Mouse (Mus musculus): Measurements from ENCODE around the gene Sart1.

DNA sequence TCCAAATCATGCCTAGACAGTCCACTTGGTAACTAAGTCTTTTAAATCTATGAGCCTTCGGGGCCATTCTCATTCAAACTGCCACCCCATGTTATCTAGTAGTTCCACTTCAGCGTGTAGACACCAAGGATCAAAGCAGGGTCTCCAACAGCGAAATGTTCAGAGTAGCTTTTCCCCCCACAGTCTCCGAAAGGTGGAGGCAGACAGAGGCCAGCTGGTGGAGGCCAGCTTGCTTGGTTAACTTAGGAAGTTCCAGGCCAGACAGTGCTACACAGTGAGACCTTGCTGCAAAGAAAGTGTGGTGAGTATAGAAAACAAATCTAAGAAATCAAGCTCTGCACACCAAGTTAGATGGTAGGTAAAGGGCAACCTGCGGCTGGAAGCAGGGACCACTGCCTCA is 22.1 kb upstream of the Sart1 start:
- TF ChIP-seq CTCF (IDR thresholded peaks at IDR 0.05; ENCODE audit: borderline replicate concordance, extremely low read depth, insufficient read depth, insufficient read length) (no peak), POLR2A (IDR thresholded peaks at IDR 0.05; ENCODE audit: borderline replicate concordance, extremely low read depth, insufficient read depth, insufficient read length, poor library complexity, severe bottlenecking) (no peak)
